Mouse (Mus musculus): ENCODE measurements around the gene Zcwpw1. TPM values are rescaled to one million over a fixed set of nuclear protein-coding genes. Genes with fewer than 3 reads are reported as not detected.

Gene Zcwpw1
- total and polyA plus RNA-seq, 3 experiments = 11.1 to 16.0 TPM; not detected in 1

- no peaks in the 10 kb centered on the region for H3K9me3 ChIP-seq (replicated peaks; ENCODE audit: insufficient read depth, low read length)
- H3K27me3 ChIP-seq (ENCODE audit: control insufficient read depth in 1 of 2, insufficient read depth in 2 of 2, low read length in 2 of 2) = no peaks in the 10 kb centered on the region
- no peaks in the 10 kb centered on the region; a peak in 2 of 4 replicates for H3K36me3 ChIP-seq (ENCODE audit: control insufficient read depth in 1 of 2, insufficient read depth in 2 of 2, low read length in 2 of 2)
- TF ChIP-seq POLR2A (IDR thresholded peaks at IDR 0.05; ENCODE audit: control insufficient read depth in 1 of 2, insufficient read depth in 1 of 2, low read depth in 1 of 2, low read length in 2 of 2, poor library complexity in 1 of 2) (no peak), HCFC1 (IDR thresholded peaks at IDR 0.05; ENCODE audit: low read depth, low read length) (no peak), MAX (IDR thresholded peaks at IDR 0.05; ENCODE audit: low read length) (no peak), TAL1 (IDR thresholded peaks at IDR 0.05; ENCODE audit: low read length) (no peak), BHLHE40 (IDR thresholded peaks at IDR 0.05; ENCODE audit: borderline replicate concordance, low read depth, low read length) (no peak), UBTF (IDR thresholded peaks at IDR 0.05; ENCODE audit: borderline replicate concordance, insufficient read depth, low read depth, low read length) (no peak), MAZ (IDR thresholded peaks at IDR 0.05; ENCODE audit: low read depth, low read length) (no peak), POLR2AphosphoS5 (IDR thresholded peaks at IDR 0.05; ENCODE audit: borderline replicate concordance, low read depth, low read length) (no peak), RCOR1 (IDR thresholded peaks at IDR 0.05; ENCODE audit: low read depth, low read length) (no peak), MYB (IDR thresholded peaks at IDR 0.05; ENCODE audit: low read depth, low read length) (no peak), NRF1 (IDR thresholded peaks at IDR 0.05; ENCODE audit: insufficient read depth, low read depth, low read length, poor library complexity, severe bottlenecking) (no peak), ZMIZ1 (IDR thresholded peaks at IDR 0.05; ENCODE audit: low read depth, low read length) (no peak), TCF12 (IDR thresholded peaks at IDR 0.05; ENCODE audit: low read depth, low read length) (no peak), TBP (IDR thresholded peaks at IDR 0.05; ENCODE audit: low read depth, low read length) (no peak), USF2 (IDR thresholded peaks at IDR 0.05; ENCODE audit: borderline replicate concordance in 1 of 2, insufficient read depth in 1 of 2, low read depth in 1 of 2, low read length in 2 of 2) (no peak), JUND (IDR thresholded peaks at IDR 0.05; ENCODE audit: low read depth, low read length) (no peak), ZNF384 (IDR thresholded peaks at IDR 0.05; ENCODE audit: low read depth, low read length) (no peak)
- H3K4me3 ChIP-seq (ENCODE audit: control insufficient read depth in 1 of 2, insufficient read depth in 1 of 2, low read depth in 2 of 2, low read length in 2 of 2) = no peak overlapping the region
- H3K79me2 ChIP-seq (ENCODE audit: control insufficient read depth, insufficient read depth, low read length, poor library complexity) = no peaks in the 10 kb centered on the region
- no peak overlapping the region for H3K27ac ChIP-seq (ENCODE audit: control insufficient read depth, low read depth, low read length)
- no peak overlapping the region for H3K9ac ChIP-seq (ENCODE audit: control insufficient read depth, low read depth, low read length, poor library complexity, severe bottlenecking)
- no peaks in the 10 kb centered on the region for H3K4me1 ChIP-seq (ENCODE audit: control insufficient read depth in 1 of 2, insufficient read depth in 2 of 2, low read length in 2 of 2)
- DNase-seq (ENCODE audit: low read depth, low spot score) = no peak
Measured at GRCm38 (mm10) chr5:137826421-137826820, 38.8 kb downstream of the Zcwpw1 start.

DNA sequence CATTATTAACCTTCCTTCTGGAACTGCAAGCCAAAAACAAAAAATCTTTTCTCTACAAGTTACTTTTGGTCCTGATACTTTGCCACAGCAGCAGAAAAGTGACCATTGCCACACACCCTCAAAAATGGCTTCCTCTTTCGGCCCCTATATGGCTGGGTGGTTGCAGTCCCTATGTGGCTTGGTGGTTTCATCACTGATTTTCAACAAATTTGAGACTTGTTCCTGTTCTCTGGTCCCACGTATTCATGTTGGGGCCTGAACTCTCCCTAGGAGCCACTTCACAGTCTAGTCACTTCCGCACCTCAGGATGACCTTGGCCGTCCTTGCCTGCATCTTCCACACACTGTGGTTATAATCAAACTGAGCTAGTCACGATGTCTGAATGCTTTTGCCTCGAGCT is 41.1 kb downstream of the Zcwpw1 start:
- Histone ChIP-seq H3K27ac (ENCODE audit: control insufficient read depth, low read depth, low read length) (no peak overlapping the region), H3K27me3 (ENCODE audit: control insufficient read depth in 1 of 2, insufficient read depth in 2 of 2, low read length in 2 of 2) (no peaks in the 10 kb centered on the region), H3K4me3 (ENCODE audit: control insufficient read depth in 1 of 2, insufficient read depth in 1 of 2, low read depth in 2 of 2, low read length in 2 of 2) (no peak overlapping the region), H3K4me1 (ENCODE audit: control insufficient read depth in 1 of 2, insufficient read depth in 2 of 2, low read length in 2 of 2) (no peaks in the 10 kb centered on the region), H3K9me3 (replicated peaks; ENCODE audit: insufficient read depth, low read length) (no peaks in the 10 kb centered on the region), H3K9ac (ENCODE audit: control insufficient read depth, low read depth, low read length, poor library complexity, severe bottlenecking) (no peak overlapping the region), H3K36me3 (ENCODE audit: control insufficient read depth in 1 of 2, insufficient read depth in 2 of 2, low read length in 2 of 2) (no peaks in the 10 kb centered on the region; a peak in 2 of 4 replicates), H3K79me2 (ENCODE audit: control insufficient read depth, insufficient read depth, low read length, poor library complexity) (no peaks in the 10 kb centered on the region)
- DNase-seq (ENCODE audit: low read depth, low spot score) = no peak
- TF ChIP-seq E2F4 (IDR thresholded peaks at IDR 0.05; ENCODE audit: borderline replicate concordance, low read depth, low read length) = no peak
- no peak for TF ChIP-seq TAL1 (IDR thresholded peaks at IDR 0.05; ENCODE audit: low read length)
- no peak for TF ChIP-seq CHD1 (IDR thresholded peaks at IDR 0.05; ENCODE audit: low read depth, low read length)
- no peak for TF ChIP-seq MYC (IDR thresholded peaks at IDR 0.05; ENCODE audit: low read depth, low read length)
- no peak for TF ChIP-seq KAT2A (conservative IDR thresholded peaks at IDR 0.05; ENCODE audit: low read depth, low read length)
- no peak for TF ChIP-seq GATA1 (IDR thresholded peaks at IDR 0.05; ENCODE audit: low read depth, low read length)
- TF ChIP-seq MXI1 (IDR thresholded peaks at IDR 0.05; ENCODE audit: low read depth, low read length) = no peak
